Mouse (Mus musculus): ENCODE results near the gene S100a9. TPM values are rescaled to one million over a fixed set of nuclear protein-coding genes. Genes with fewer than 3 reads are reported as not detected.
A peak's percentile ranks its signal among the peaks of the same experiment; 100 is the strongest.

S100a9 gene
- 3.7 and 7.0 TPM in 2 replicates for polyA plus RNA-seq (2012; rRNA removed)

DNA sequence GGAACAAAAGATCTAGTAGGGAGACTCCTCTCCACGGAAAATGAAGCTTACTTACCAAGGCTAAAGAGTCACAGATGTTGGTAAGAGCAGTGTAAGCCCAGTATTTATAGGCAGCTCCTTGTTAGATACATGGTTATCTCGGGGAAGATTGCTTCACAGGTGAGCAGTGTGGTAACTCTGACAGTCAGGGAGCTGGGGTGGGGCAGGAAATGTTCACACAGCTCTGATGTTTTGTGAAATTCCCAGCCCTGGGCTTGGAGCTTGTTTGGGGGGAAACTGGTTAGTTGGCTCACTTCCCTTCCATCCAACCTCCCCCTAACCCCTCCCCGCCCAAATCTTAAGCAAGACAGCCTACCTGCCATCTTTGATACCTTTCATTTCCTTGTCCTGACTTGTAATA lies at the start of gene S100a9:
Gene S100a9 (minus strand): TSS at position 109 of the 400 bp plus-strand sequence.
- no peak for DNase-seq (ENCODE audit: low read depth)
- TF ChIP-seq CTCF (IDR thresholded peaks at IDR 0.05; ENCODE audit: borderline replicate concordance, extremely low read depth, insufficient read depth, insufficient read length) (no peak), POLR2A (IDR thresholded peaks at IDR 0.05; ENCODE audit: borderline replicate concordance, extremely low read depth, insufficient read depth, insufficient read length, poor library complexity, severe bottlenecking) (no peak)

DNA sequence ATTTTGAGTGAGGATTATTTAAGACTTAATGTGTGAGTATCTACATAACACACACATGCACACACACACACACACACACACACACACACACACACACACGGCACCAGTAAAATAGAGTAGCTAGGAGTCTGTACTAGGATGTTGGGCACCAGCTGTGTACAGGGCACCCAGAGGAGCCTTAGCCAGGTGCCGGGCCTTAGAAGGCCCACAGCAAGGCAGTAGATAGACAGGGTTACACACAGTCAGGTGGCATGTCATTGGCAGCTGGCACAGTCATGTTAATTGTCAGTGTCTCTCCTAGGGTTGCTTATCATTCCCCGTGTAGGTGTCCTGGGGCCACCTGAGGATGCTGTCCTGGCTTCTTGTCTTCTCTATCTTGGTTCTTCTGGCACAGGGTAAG lies 31.1 kb upstream of the S100a9 start, which contains the start of gene Pglyrp4:
Gene Pglyrp4 (plus strand): TSS at position 301 of the 400 bp plus-strand sequence.
- TF ChIP-seq POLR2A (IDR thresholded peaks at IDR 0.05; ENCODE audit: borderline replicate concordance, extremely low read depth, insufficient read depth, insufficient read length, poor library complexity, severe bottlenecking) (no peak), CTCF (IDR thresholded peaks at IDR 0.05; ENCODE audit: borderline replicate concordance, extremely low read depth, insufficient read depth, insufficient read length) (no peak)
- no peak for DNase-seq (ENCODE audit: low read depth)

DNA sequence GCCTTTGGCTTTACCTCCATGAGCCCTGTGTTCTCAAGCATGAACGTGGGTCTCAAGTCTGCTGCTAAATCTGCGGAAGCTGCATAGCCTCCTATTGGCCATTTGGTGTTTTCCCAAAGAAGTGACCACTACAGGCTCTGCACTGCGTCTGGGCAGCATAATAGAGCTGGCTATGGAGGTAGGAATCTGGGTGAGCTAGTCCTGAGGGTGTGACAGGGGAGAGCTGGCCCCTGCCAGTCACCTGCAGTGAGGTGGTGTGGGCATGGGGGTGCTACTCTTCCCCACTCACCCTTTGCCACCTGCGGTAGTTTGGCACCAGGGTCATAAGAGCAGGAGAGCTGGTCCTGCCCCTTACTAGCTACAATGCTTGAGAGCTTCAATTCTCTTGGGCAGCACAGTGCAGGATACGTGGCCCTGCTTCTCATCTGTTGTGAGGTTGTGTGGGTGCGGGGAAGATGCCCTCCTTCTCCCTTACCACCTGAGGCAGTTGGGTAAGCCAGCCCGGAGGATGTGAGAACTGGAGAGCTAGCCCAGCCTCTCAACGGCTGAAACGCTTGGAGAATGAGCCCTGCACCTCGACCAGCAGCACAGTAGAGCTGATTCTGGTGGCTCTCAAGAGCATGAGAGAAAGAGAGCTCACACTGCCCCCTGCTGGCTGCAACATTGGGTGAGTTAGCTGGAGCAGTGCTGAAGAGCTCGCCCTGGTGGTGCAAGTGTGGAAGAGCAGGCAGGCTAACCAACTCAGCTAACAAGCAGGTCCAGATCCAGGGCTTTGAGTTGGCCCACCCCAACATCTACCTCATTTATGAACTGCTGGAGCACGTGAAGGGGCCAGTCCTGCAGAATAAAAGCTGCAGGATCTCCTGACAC lies 14.3 kb upstream of the S100a9 start:
- TF ChIP-seq CTCF (IDR thresholded peaks at IDR 0.05; ENCODE audit: borderline replicate concordance, extremely low read depth, insufficient read depth, insufficient read length) (peak; percentile 89), POLR2A (IDR thresholded peaks at IDR 0.05; ENCODE audit: borderline replicate concordance, extremely low read depth, insufficient read depth, insufficient read length, poor library complexity, severe bottlenecking) (no peak)
- DNase-seq (ENCODE audit: low read depth), result peak; percentile 82

DNA sequence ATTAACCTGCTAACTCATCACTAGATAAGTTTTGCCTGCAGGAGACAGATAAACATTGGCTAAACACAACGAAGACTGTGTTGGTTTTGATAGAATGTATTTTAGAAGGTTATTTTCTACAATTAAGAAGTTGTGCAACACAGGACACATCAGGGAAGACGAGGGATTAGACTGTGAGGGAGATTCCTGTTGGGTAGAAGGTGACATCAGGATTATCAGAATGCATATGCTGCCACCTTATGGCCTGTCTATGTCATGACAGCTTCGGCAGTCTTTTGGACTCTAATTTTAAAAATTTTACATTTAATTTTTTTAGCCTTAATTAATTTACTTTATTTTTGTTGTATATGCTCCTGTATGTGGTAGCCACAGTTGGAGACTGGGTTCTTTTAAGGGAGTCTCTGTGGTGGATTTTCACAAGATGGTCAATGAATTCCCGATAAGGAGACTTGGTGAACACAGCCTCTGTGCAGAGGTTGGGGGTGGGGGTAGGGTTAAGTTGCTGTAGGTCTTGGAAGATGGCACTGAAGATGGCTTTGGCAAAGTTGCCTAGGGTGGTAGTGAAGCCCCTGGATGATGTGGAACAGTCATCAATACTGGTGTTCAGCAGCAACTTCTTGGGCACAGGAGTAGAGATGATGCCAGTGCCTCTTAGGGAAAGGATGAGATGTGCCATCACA lies 13.1 kb upstream of the S100a9 start:
- TF ChIP-seq POLR2A (IDR thresholded peaks at IDR 0.05; ENCODE audit: borderline replicate concordance, extremely low read depth, insufficient read depth, insufficient read length, poor library complexity, severe bottlenecking), result no peak
- peak; percentile 65; the same call in 1 of the 2 replicates for TF ChIP-seq CTCF (IDR thresholded peaks at IDR 0.05; ENCODE audit: borderline replicate concordance, extremely low read depth, insufficient read depth, insufficient read length)
- peak; percentile 54 for DNase-seq (ENCODE audit: low read depth)

DNA sequence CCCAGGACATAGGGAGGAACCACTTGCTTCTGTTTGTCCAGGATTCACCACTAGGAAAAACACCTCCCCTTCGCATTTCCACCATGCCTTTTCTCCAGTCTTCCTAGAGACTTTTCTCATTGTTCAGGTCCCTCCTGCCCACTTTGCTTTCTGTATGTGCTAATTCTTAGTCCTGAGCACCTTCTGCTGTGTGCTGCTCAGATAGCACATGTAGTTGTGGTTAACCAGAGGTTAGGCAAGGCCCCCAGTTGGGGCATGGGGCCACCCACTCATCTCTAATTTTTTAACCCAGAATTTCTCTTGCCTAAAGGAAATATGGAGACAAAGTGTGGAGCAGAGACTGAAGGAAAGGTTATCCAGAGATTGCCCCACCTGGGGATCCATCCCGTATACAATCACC lies 6.7 kb upstream of the S100a9 start:
- DNase-seq (ENCODE audit: low read depth), result no peak
- TF ChIP-seq CTCF (IDR thresholded peaks at IDR 0.05; ENCODE audit: borderline replicate concordance, extremely low read depth, insufficient read depth, insufficient read length) (no peak), POLR2A (IDR thresholded peaks at IDR 0.05; ENCODE audit: borderline replicate concordance, extremely low read depth, insufficient read depth, insufficient read length, poor library complexity, severe bottlenecking) (no peak)

DNA sequence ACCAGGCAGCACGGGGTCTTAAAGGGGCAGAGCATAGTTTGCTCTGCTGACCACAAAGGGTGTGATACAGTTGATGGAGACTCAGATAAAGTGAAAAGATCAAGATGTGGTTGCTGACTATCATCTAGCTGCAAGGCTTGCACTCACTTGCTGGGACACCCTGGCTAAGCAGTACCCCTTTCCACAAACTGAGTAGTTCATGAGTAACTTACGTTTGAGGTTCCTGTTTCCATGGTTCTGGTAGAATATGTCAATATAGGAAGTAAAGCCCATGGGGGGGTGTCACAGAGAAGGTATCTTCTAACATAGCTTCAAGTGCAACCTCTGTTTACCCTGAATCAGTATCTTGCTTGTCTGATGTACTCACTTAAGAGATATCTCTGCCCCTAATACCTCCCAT lies 2.0 kb downstream of the S100a9 start:
- no peak for TF ChIP-seq POLR2A (IDR thresholded peaks at IDR 0.05; ENCODE audit: borderline replicate concordance, extremely low read depth, insufficient read depth, insufficient read length, poor library complexity, severe bottlenecking)
- TF ChIP-seq CTCF (IDR thresholded peaks at IDR 0.05; ENCODE audit: borderline replicate concordance, extremely low read depth, insufficient read depth, insufficient read length), result no peak

DNA sequence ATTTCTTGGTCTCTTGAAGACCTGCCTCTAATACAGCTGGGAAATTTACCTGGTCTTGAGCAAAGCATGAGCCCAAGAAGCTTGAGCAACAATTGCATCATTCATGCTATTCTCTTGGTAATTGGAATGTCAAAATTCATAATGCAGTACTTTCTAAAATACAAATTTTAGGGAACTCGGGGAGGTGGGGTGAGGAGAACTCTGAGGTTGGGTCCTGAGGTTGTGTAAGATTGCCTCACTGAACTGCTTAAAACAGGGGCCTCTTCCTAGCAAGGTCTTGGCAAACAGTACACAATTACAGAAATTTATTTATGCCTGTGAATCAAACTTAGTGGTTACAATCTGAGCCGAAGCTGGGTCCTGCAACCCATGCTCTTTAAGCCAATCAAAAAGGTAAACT lies 8.7 kb downstream of the S100a9 start:
- no peak for DNase-seq (ENCODE audit: low read depth)
- no peak for TF ChIP-seq POLR2A (IDR thresholded peaks at IDR 0.05; ENCODE audit: borderline replicate concordance, extremely low read depth, insufficient read depth, insufficient read length, poor library complexity, severe bottlenecking)
- no peak for TF ChIP-seq CTCF (IDR thresholded peaks at IDR 0.05; ENCODE audit: borderline replicate concordance, extremely low read depth, insufficient read depth, insufficient read length)

More for the DNA sequence above, 2.0 kb downstream of the S100a9 start:
- no peak for DNase-seq (ENCODE audit: low read depth)

DNA sequence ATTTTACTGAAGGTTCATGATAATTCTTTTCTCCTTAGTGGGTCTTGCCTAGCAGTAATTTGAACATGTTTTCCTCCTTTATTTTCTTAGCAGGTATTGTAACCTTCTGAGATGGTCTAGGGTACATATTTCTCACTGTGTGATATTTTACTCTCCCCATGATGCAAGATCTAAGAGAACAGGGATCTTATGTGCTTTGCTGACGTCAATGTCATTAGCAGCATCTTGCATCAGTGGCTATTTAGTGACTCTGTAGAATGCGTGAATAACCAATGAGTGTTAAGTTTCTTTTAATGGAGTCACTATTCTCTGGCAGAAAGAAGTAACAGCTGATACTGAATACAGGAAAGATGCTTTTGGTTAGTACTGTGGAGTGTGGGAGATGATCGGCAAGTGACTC lies 11.6 kb downstream of the S100a9 start:
- DNase-seq (ENCODE audit: low read depth), result no peak
- TF ChIP-seq CTCF (IDR thresholded peaks at IDR 0.05; ENCODE audit: borderline replicate concordance, extremely low read depth, insufficient read depth, insufficient read length), result no peak
- no peak for TF ChIP-seq POLR2A (IDR thresholded peaks at IDR 0.05; ENCODE audit: borderline replicate concordance, extremely low read depth, insufficient read depth, insufficient read length, poor library complexity, severe bottlenecking)

DNA sequence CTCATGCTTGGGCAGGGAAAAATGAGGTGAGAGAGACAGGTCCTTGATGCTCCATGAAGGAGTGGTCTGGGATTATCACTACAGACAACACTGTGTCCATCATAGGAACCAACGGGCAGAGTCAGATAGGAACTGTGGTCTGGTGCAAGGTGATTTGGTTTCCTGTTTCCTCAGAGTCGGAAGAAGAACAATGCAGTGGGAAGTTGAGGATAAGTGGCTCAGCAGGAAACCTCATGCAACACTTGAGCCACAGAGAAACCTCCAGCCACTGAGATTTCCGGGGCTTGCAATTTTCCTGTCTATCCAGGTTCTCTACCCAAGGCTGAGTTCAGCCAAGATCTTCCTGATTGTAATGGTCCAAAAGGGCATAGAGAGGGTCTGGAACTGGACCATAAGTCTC lies 16.9 kb downstream of the S100a9 start:
- no peak for DNase-seq (ENCODE audit: low read depth)
- no peak for TF ChIP-seq CTCF (IDR thresholded peaks at IDR 0.05; ENCODE audit: borderline replicate concordance, extremely low read depth, insufficient read depth, insufficient read length)
- no peak for TF ChIP-seq POLR2A (IDR thresholded peaks at IDR 0.05; ENCODE audit: borderline replicate concordance, extremely low read depth, insufficient read depth, insufficient read length, poor library complexity, severe bottlenecking)

DNA sequence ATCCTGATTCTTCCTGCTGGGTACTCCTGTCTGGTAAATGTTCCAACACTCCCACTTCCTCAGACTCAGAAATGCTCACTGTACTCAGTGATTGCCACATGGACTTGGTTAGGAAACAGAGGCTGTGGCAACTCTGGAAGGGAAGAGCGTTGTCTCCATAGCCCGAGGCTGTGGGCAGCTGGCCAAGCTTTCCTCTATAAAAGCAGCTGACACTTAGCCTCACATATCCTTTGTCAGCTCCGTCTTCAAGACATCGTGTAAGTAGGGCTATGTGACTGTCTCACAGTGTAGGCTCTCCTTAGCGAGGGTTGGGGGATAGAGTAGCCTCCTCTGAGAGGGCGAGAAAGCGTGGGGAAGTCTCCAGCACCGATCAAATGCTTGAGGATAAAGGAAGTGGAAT lies 26.7 kb downstream of the S100a9 start, which contains the start of gene S100a8:
Gene S100a8 (plus strand): TSS at position 133 of the 400 bp plus-strand sequence.
- TF ChIP-seq CTCF (IDR thresholded peaks at IDR 0.05; ENCODE audit: borderline replicate concordance, extremely low read depth, insufficient read depth, insufficient read length) (no peak), POLR2A (IDR thresholded peaks at IDR 0.05; ENCODE audit: borderline replicate concordance, extremely low read depth, insufficient read depth, insufficient read length, poor library complexity, severe bottlenecking) (no peak)
- DNase-seq (ENCODE audit: low read depth), result peak; percentile 44

DNA sequence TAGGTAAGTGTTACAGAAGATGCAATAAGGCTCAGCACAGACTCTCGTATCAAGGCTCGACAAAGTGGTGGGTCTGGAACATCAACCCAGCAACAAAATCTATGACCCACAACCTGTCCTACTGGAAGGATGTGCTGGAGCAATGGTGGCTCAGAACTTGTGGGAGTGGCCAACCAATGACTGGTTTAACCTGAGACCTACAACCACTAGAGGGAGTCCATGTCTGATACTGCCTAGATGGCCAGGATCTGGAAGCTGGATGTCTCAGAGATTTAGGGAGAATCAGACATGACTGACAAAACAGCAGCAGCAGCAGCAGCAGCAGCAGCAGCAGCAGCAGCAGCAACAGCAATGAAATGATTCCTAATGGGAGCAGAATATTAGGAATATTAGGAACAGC lies 31.3 kb downstream of the S100a9 start:
- DNase-seq (ENCODE audit: low read depth), result peak; percentile 8
- TF ChIP-seq POLR2A (IDR thresholded peaks at IDR 0.05; ENCODE audit: borderline replicate concordance, extremely low read depth, insufficient read depth, insufficient read length, poor library complexity, severe bottlenecking) (no peak), CTCF (IDR thresholded peaks at IDR 0.05; ENCODE audit: borderline replicate concordance, extremely low read depth, insufficient read depth, insufficient read length) (peak; percentile 36; the same call in 1 of the 2 replicates)
